In genomic region chr5:86850104-86850503, GRCm38 (mm10) we compare ENCODE assay signal across 8 mouse cellular contexts. TPM values are rescaled to one million over a fixed set of nuclear protein-coding genes. Genes with fewer than 3 reads are reported as not detected.
DNase-seq lines count a peak whose midpoint lies in the region; ATAC-seq and TF ChIP-seq lines count a peak whose summit lies in the region.

No protein-coding gene starts in this region.

- no peak for TF ChIP-seq POLR2A in thymus, adult 2 months (IDR thresholded peaks at IDR 0.05; ENCODE audit: control insufficient read depth, extremely low read depth, insufficient read depth, low read length, poor library complexity)

- H3K4me2 ChIP-seq in heart, postnatal 0 days (ENCODE audit: low read depth, low read length) = no peak overlapping the region
- no peak overlapping the region for H3K4me2 ChIP-seq in neural tube, embryonic 11.5 days (ENCODE audit: low read depth)

- no peak for TF ChIP-seq EP300 in heart, postnatal 0 days (IDR thresholded peaks at IDR 0.05; ENCODE audit: low read depth)

- H3K36me3 ChIP-seq in heart, postnatal 0 days (replicated peaks; ENCODE audit: control insufficient read depth, insufficient read depth, low read length) = no peaks in the 10 kb centered on the region
- H3K36me3 ChIP-seq in thymus, adult 2 months (ENCODE audit: control insufficient read depth, insufficient read depth, low read length) = no peaks in the 10 kb centered on the region
- H3K36me3 ChIP-seq in neural tube, embryonic 11.5 days (ENCODE audit: control insufficient read depth, insufficient read depth, low read length) = no peaks in the 10 kb centered on the region

- TF ChIP-seq CTCF in heart, postnatal 0 days (IDR thresholded peaks at IDR 0.05; ENCODE audit: low read depth) = peak; percentile 70
- no peak for TF ChIP-seq CTCF in thymus, adult 2 months (IDR thresholded peaks at IDR 0.05; ENCODE audit: borderline replicate concordance, control insufficient read depth, extremely low read depth, insufficient read depth, low read length, poor library complexity)

- H3K4me3 ChIP-seq in heart, postnatal 0 days (ENCODE audit: low read depth, low read length) = no peak overlapping the region
- H3K4me3 ChIP-seq in thymus, adult 2 months (ENCODE audit: control insufficient read depth, insufficient read depth, low read length) = no peak overlapping the region
- H3K4me3 ChIP-seq in neural tube, embryonic 11.5 days (ENCODE audit: low read depth, low read length) = no peak overlapping the region

- no peaks in the 10 kb centered on the region for H3K4me1 ChIP-seq in heart, postnatal 0 days (ENCODE audit: control insufficient read depth, insufficient read depth)
- no peaks in the 10 kb centered on the region for H3K4me1 ChIP-seq in thymus, adult 2 months (replicated peaks; ENCODE audit: control insufficient read depth, insufficient read depth, low read length)
- no peaks in the 10 kb centered on the region for H3K4me1 ChIP-seq in neural tube, embryonic 11.5 days (ENCODE audit: control insufficient read depth, insufficient read depth, low read length)

- no peak overlapping the region for H3K9ac ChIP-seq in heart, postnatal 0 days (replicated peaks; ENCODE audit: low read depth, low read length)
- no peak overlapping the region for H3K9ac ChIP-seq in neural tube, embryonic 11.5 days (ENCODE audit: low read length)

- no peak overlapping the region for H3K27ac ChIP-seq in heart, postnatal 0 days (ENCODE audit: low read depth)
- H3K27ac ChIP-seq in thymus, adult 2 months (ENCODE audit: control insufficient read depth, insufficient read depth, low read length) = no peak overlapping the region
- no peak overlapping the region for H3K27ac ChIP-seq in neural tube, embryonic 11.5 days (ENCODE audit: low read depth, low read length)

- H3K27me3 ChIP-seq in heart, postnatal 0 days (ENCODE audit: control insufficient read depth, insufficient read depth, low read length) = no peaks in the 10 kb centered on the region
- H3K27me3 ChIP-seq in thymus, adult 2 months (ENCODE audit: control insufficient read depth, insufficient read depth, low read length) = no peaks in the 10 kb centered on the region
- H3K27me3 ChIP-seq in neural tube, embryonic 11.5 days (ENCODE audit: control insufficient read depth, insufficient read depth, low read length) = no peaks in the 10 kb centered on the region

- peak; percentile 27 for DNase-seq in heart, postnatal 0 days (ENCODE audit: low spot score)
- DNase-seq in heart, adult 18-20 months = no peak
- peak; percentile 5 for DNase-seq in thymus, postnatal 14 days
- no peak for DNase-seq in thymus, adult 2 months
- peak; percentile 35 for DNase-seq in neural tube, embryonic 11.5 days (ENCODE audit: low spot score)
- DNase-seq in Muller cell, postnatal 12 days (ENCODE audit: inconsistent ontology term) = no peak

- no peak for ATAC-seq in heart, postnatal 0 days (ENCODE audit: insufficient read depth, low read depth)
- peak; percentile 59 to 60; a peak in 3 of 4 replicates for ATAC-seq in hematopoietic stem cell, adult 5-6 weeks (replicated peaks in 1 of 2; ENCODE audit: insufficient read depth in 1 of 2, low FRiP score in 2 of 2, low TSS enrichment in 1 of 2, low read depth in 1 of 2, poor library complexity in 2 of 2, severe bottlenecking in 2 of 2)
- ATAC-seq in neural tube, embryonic 11.5 days (ENCODE audit: insufficient read depth, low FRiP score, low TSS enrichment) = no peak
- no peak for ATAC-seq in erythroid progenitor cell, adult 5-6 weeks (replicated peaks; ENCODE audit: low FRiP score, poor library complexity, severe bottlenecking)

- no peaks in the 10 kb centered on the region for H3K9me3 ChIP-seq in heart, postnatal 0 days (replicated peaks; ENCODE audit: control insufficient read depth, low read length)
- H3K9me3 ChIP-seq in neural tube, embryonic 11.5 days (ENCODE audit: control insufficient read depth, low read length) = no peaks in the 10 kb centered on the region

RNA-seq across cellular contexts. Expression of gene Ythdc1, which starts 46.1 kb away (rescaled TPM):
- total RNA-seq in heart, postnatal 0 days (2014; rRNA removed; ENCODE audit: low replicate concordance) = 20.0 and 56.7 TPM in 2 replicates
- 16.9 and 18.7 TPM in 2 replicates for polyA plus RNA-seq in heart, postnatal 0 days (2015; fragmentation: Nextera tagmentation; extraction: Ambion mirVana)
- total RNA-seq in heart, adult 18-20 months (2021) = 10 to 100 TPM; 29.8 to 30.7 TPM
- polyA plus RNA-seq in thymus, adult 2 months (2012; rRNA removed) = 30.6 and 36.2 TPM in 2 replicates
- total RNA-seq in hematopoietic stem cell, adult 5-6 weeks (2017) = 270 and 271 TPM in 2 replicates
- polyA plus RNA-seq in neural tube, embryonic 11.5 days (2014; fragmentation: Nextera tagmentation; extraction: Ambion mirVana) = 54.6 and 56.5 TPM in 2 replicates
- 99.5 and 104 TPM in 2 replicates for total RNA-seq in erythroid progenitor cell, adult 5-6 weeks (2015; ENCODE audit: low replicate concordance)
- total RNA-seq in erythroid progenitor cell, adult 5-6 weeks (2017; ENCODE audit: low replicate concordance) = 64.9 and 84.1 TPM in 2 replicates

RNA-seq across cellular contexts. Expression of gene Ugt2b34, which starts 56.6 kb away (rescaled TPM):
- 0.23 TPM in 1 of 2 replicates, not detected in the other for total RNA-seq in heart, postnatal 0 days (2014; rRNA removed; ENCODE audit: low replicate concordance)
- polyA plus RNA-seq in heart, postnatal 0 days (2015; fragmentation: Nextera tagmentation; extraction: Ambion mirVana) = not detected in 2 replicates
- under 1 TPM in 1 of 2 experiments, not detected in 1; 0.15 TPM for total RNA-seq in heart, adult 18-20 months (2021)
- 0.09 and 0.38 TPM in 2 replicates for polyA plus RNA-seq in thymus, adult 2 months (2012; rRNA removed)
- total RNA-seq in hematopoietic stem cell, adult 5-6 weeks (2017) = not detected in 2 replicates
- polyA plus RNA-seq in neural tube, embryonic 11.5 days (2014; fragmentation: Nextera tagmentation; extraction: Ambion mirVana) = not detected in 2 replicates
- not detected in 2 replicates for total RNA-seq in erythroid progenitor cell, adult 5-6 weeks (2015; ENCODE audit: low replicate concordance)
- total RNA-seq in erythroid progenitor cell, adult 5-6 weeks (2017; ENCODE audit: low replicate concordance) = not detected in 2 replicates

Comparison
In these comparisons a context has a peak if more than half of its experiments do, and no peak if none do; other contexts are left out.
1. DNase-seq: peak in heart, postnatal 0 days (single experiment), thymus, postnatal 14 days (single experiment) and neural tube, embryonic 11.5 days (single experiment); none in heart, adult 18-20 months (0 of 2), thymus, adult 2 months (single experiment) and Muller cell, postnatal 12 days (single experiment).
2. ATAC-seq: peak in hematopoietic stem cell, adult 5-6 weeks (2 of 2); none in heart, postnatal 0 days (single experiment), neural tube, embryonic 11.5 days (single experiment) and erythroid progenitor cell, adult 5-6 weeks (single experiment).